Mouse (Mus musculus) adrenal gland, postnatal 25 days (tissue): Measurements from ENCODE around the gene Naalad2. TPM values are rescaled to one million over a fixed set of nuclear protein-coding genes. Genes with fewer than 3 reads are reported as not detected.
"Not testable (repeated sequence)": the region's sequence is repeated elsewhere in the genome, so short reads cannot be mapped to it uniquely, and the experiment has no call there.

Experiments used
- DNase-seq: peaks from one replicate; pipeline ENCODE4 v3.0.0; 2021; ENCODE audit warnings: mixed read lengths
- long read RNA-seq: library from polyadenylated mRNA; stranded (forward); transcript quantifications from one replicate; pipeline ENCODE4 v2.0.0, GENCODE M21; 2021
- total RNA-seq: library from RNA; stranded (reverse); gene quantifications from 2 replicates; pipeline ENCODE4 v1.2.3, GENCODE M21; 2021

Naalad2 gene
- 2.7 and 4.2 TPM in 2 replicates for total RNA-seq
- long read RNA-seq, transcript Naalad2-204 (19 exons, 2,799 nt): major isoform, 5 of 6 reads
- long read RNA-seq, partial matches to known transcripts: 1 of 6 reads
- long read RNA-seq, other reads (novel, unspliced or antisense): 0 of 6 reads

DNA sequence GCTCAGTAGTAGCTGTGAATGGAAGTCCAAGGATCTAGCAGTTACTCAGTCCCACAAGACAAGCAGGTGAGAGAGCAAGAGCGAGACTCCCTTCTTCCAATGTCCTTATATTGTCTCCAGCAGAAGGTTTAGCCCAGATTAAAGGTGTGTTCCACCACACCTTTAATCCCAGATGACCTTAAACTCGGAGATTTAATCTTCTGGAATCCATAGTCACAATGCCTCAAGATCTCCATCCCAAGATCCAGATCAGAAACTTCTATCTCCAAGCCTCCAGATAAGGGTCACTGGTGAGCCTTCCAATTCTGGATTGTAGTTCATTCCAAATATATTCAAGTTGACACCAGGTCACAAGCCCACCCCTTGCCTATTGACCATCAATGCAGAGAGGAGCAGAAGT lies at the start of gene Naalad2:
Gene Naalad2, minus strand, starts transcription at position 101 of the 400 bp plus-strand sequence.
- not testable (repeated sequence) for DNase-seq

DNA sequence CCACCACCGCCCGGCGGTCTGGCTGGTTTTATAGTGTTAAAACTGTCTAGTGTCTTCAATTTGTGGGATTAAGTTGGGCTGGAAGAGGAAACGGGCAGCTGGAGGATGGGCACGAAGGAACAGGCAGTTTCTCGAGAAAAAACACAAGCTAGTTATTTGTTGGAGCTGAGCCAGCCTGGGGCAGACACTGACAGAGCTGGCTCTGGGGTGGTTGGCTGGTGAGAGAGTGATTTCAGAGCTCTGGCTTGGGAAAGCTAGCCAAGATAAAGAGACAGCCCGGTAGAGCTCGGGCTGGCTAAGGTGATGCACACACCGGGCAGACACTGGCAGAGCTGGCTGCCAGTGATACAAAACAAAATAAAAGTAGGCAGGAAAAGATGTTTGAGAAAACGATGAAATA lies 28.9 kb upstream of the Naalad2 start:
- DNase-seq: peak; percentile 5

DNA sequence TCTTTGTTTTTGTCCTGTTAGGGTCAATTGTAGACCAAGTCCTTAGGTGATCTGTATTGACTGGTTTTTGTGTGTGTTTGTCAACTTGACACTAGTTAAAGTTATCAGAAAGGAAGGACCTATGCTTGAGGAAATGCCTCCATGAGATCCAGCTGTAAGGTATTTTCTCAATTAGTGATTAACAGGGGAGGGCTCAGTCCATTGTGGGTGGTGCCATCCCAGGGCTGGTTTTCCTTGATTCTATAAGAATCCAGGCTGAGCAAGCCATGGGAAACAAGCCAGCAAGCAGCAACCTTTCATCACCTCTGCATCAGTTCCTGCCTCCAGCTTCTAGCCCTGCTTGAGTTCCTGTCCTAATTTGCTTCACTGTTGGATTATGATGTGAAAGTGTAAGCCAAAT lies 27.6 kb upstream of the Naalad2 start, which contains the start of gene Mbd3l2:
Gene Mbd3l2, plus strand, starts transcription at position 301 of the 400 bp plus-strand sequence.
- no peak for DNase-seq

DNA sequence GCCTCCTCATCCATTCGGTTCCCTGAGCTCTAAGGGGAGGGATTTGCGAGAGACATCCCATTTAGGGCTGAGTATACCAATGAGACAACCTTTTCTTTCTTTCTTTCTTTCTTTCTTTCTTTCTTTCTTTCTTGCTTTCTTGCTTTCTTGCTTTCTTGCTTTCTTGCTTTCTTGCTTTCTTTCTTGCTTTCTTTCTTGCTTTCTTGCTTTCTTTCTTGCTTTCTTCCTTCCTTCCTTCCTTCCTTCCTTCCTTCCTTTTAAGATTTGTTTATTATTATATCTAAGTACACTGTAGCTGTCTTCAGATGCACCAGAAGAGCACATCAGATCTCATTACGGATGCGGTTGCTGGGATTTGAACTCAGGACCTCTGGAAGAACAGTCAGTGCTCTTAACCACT lies 9.6 kb upstream of the Naalad2 start:
- not testable (repeated sequence) for DNase-seq

DNA sequence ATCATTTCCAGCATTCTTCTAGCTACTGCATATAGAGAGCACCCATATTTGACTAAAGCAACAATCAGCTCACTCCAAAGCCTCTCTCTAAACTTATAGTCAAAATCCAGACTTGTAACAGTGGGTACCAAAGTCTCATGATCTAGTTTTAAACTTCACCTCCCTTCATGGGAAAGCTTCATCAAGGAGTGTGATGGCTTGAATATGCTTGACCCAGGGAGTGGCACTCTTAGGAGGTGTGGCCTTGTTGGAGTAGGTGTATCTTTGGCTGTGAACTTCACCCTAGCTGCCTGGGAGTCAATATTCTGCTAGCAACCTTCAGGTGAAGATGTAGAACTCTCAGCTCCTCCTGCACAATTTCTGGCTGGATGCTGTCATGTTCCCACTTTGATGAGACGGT lies 1.3 kb upstream of the Naalad2 start, which contains the start of gene Ubtfl1:
Gene Ubtfl1, plus strand, starts transcription at position 301 of the 400 bp plus-strand sequence.
- DNase-seq: no peak

DNA sequence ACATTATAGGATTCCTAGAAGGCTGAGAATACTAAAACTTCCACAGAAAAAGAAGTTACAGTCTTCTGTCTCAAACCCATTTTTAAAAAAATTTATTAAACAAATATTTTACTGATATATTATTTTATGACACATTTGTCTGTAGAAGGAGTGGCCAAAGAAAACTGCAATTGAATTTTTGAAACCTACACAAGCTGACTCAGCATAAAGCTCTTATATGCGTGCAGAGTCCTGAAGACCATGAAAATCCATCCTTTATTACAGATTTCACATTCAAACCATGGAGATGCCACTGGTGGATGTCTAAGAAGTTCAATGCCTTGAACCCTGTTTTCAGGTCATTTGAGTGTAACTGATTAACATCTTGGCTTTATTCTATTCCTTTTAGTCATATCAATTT lies 3.2 kb downstream of the Naalad2 start:
- DNase-seq: no peak

DNA sequence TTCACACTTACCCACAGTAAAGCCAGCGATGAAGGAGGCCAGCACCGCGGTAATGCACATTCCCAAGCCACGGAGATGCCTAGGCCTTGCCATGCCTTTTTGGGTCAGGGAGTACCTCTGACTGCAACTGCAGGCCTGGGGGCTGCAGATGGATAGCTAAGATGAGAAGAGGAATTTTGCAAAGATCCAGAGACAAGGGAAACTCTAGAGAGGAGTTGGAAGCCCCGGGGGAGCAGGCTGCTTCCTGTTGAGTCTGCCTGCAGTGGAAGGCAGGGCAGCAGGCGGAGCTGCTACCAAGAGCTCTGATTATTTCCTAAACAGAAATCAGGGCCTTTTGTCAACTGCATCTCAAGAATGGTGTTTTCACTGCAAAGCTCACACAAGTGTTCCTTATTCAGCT lies 17.0 kb downstream of the Naalad2 start:
- no peak for DNase-seq

DNA sequence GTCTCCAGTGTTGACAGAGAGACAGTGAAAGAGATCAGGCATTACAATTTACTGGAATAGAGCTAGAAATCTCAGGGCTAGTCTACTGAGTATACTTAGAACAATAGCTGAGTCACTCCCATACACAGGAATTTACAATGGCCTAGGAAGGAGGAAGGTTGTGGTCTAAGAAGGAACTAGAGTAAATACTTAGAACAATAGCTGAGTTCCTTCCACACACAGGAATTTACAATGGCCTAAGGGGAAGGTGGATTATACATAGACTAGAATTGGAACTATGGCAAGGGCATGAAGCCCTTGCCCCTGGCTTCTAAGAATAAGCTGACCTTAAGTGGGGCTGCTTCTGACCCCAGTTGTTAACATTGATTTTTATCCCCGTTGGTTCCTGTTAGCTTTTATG lies 29.8 kb downstream of the Naalad2 start:
- not testable (repeated sequence) for DNase-seq

DNA sequence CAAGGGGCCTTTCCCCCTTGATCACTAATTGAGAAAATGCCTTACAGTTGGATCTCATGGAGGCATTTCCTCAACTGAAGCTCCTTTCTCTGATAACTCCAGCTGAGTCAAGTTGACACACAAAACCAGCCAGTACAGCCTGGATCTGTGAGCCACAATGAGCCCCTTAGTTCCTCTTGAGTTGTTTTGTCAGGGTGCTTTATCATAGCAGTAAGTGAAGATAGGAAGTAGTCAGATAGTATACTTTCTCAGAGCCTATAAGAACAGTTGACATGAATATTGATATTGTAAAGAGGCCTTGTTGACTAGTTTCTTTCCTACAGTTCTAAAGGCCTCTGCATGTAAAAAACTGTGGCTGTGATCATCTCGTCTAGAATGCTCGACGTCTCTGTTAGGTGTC lies 82.8 kb downstream of the Naalad2 start:
- DNase-seq: no peak

DNA sequence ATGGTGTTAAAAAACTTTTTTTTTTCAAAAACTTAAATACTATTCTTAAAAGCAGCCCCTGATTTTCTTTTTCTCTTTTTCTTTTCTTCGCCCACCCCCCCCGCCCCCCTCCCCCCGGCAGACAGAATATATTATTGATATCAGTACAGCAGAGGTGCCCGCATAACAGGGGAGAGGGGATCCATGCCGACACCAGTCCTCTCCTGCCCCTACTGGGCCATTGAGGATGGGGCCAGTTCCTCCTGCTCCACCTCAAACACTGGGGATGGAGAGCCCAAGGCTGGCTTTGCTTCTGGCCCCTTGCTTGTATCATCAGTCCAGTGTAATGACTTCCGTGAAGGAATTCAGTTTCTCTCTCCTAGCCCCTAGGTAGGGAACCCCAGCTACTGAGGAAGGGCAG lies 104.5 kb downstream of the Naalad2 start:
- no peak for DNase-seq

DNA sequence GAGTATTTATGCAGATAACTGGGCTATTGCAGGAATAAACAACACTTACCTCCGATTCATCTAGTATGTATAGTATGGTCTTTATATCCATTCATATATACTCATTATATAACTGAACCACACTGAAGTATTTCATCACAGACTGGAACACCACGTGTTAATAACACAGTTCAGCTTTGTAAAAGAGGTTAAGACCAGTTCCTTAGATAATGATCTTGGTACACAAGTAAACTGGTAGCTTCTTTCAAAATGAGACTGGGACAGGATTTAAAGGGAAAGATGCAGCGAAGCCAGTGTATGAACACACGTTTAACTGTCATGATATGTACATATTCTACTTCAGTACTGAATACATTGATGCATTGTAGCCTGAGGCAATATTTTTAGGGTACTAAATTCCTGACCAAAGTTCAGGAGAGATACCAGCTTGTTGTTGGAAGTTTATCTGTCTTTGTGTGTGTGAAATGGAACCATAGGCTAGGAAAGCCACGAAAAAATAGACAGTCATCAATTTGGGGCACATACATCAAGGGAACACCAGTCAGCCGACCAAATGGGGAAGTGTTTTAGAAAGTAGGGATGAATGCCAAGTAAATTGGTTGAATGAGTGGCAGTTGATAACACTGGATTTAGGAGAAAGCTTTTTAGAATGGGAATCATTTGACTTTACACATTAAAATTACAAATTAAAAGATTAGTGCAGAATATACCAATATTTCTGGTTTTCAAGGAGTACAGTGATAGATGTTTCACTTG lies 109.6 kb downstream of the Naalad2 start:
- DNase-seq: no peak

DNA sequence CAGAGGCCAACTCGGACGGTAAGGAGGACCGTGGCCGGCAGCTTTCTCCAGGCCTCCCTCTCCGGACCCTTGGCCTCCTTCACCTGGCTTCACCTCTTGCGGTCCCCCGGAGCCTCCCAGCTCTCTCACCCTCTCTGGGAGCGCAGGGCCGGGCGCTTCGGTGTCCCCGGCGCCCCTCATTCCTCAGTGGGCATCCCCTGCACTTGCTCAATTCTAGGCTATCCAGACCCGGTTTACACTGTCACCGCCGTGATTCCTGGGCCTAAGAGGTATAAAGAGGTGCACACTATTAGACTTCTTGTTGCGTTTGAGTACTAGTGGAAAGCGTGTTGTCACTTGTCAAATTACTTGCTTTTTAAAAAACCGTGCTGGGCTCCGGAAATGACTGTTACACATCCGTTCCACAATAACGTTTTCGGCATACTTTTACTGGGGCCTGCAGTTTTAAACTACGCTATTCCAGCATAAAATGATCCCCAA lies 110.3 kb downstream of the Naalad2 start:
- DNase-seq: no peak

DNA sequence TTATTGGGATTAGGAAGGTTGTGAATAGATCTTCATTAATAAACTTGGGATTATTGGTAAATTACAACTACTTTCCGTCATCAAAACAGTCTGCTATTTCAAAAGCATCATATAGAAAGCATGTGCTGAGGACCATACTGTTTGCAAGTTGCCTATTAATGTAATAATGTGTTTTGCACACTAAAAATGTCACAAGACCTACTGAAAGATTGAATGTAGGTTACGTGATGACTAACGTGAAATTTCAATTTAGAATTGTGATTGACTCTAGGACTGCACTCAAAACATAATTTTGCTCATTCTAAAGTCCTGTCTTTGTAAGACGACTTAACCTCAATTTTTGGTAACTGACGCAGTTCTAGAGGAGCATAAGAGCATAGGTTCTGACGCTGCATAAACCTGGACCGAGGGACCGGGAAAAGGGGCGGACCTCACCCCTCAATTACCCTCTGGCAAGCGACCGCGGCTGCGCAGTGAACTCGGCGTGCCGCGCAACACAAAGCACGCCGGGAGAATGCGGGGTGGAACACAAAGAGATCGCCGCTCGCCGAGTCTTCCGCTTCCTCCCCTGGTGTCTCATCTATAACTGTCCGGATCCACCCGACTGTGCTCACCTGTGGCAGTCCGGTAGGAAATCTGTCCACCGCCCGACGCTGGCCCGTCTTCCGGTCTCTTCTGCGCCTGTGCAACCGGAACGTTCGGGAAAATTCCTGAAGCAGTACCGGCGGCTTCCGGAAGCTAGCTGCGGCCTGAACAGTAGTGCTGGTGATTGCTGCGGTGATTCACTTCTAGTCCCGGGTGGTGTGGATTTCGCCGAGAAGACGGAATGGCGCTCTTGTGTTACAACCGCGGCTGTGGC lies 111.0 kb downstream of the Naalad2 start, which contains the start of gene Chordc1:
Gene Chordc1, plus strand, starts transcription at position 555 of the 859 bp plus-strand sequence.
- peak; percentile 96 for DNase-seq

DNA sequence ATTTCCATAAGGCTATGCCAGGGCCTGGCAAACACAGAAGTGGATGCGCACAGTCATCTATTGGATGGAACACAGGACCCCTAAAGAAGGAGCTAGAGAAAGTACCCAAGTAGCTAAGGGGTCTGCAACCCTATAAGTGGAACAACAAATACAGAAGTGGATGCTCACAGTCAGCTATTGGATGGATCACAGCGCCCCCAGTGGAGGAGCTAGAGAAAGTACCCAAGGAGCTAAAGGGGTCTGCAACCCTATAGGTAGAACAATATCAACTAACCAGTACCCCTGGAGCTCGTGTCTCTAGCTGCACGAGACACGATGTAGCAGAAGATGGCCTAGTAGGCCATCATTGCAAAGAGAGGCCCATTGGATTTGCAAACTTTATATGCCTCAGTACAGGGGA lies 124.1 kb downstream of the Naalad2 start:
- not testable (repeated sequence) for DNase-seq

DNA sequence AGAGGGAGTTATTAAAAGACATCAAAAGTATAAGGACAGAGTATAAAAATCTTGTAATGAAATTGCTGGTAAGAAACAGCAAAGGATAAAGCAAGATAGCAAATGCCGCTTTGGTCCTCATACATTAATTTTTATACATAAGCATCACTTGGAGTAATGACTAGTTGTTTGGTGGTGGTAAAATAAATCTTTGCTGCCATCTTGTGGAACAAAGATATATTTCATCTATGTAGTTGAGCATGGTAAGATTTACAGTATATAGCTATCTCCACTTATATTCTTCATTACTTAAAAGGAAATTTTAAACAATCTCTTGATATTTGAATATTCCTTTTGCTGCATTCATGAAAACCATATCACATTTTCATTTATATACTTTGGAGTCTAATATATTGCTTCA lies 125.3 kb downstream of the Naalad2 start:
- no peak for DNase-seq

DNA sequence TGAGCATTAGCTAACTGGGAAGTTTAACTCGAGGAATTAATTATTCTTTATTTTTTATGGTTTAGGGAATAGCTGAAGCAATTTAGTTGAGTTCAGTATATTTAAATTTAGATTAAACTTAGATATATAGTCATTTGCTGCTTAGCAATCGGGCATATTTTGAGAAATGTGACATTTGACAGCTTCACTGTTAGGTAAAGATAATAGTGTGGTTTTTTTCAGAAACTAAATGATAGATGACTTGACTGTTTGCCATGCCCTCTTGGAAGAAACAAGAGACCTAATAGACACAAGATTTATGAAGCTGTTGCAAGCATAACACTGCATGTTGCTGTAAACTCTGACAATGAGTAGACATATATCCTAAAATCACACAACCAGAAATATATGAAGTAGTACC lies 126.0 kb downstream of the Naalad2 start:
- no peak for DNase-seq

DNA sequence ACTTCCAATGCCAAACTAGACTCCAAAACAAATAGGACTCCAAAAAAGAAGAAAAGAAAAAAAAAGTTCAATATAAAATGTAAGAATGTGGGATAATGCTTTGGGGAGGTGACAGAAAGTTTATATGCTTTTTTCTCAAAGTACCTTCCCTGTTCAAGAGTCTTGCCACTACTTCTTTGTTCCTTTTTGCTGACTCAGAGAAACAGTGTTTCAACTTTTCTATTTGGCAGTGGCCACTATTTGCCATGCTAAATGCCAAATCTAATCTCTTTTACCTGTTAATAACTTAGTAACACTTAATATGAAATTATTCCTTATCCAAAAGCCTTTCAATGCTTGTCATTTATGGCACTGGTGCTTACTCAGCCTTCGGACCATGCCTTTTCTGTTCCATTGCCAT lies 126.9 kb downstream of the Naalad2 start:
- DNase-seq: no peak

Other genes starting within 250 kb of the Naalad2 start
- 77.7 and 90.2 TPM in 2 replicates for gene Chordc1, start 110.9 kb downstream of the Naalad2 start, total RNA-seq
- not detected in 2 replicates for gene Ubtfl1, start 1.4 kb upstream of the Naalad2 start, total RNA-seq
- not detected in 2 replicates for gene Mbd3l2, start 27.7 kb upstream of the Naalad2 start, total RNA-seq
- 2.1 and 2.6 TPM in 2 replicates for gene Zfp558, start 75.3 kb upstream of the Naalad2 start, total RNA-seq
- not detected in 2 replicates for gene Mbd3l1, start 75.4 kb upstream of the Naalad2 start, total RNA-seq